Mouse (Mus musculus) E14TG2a.4 (cell line): ENCODE measurements around the gene Pmm2.

Source experiments
- H3K27me3 ChIP-seq: 2 replicates; pipeline ENCODE4 v1.6.1; 2014; ENCODE audit warnings: low read length, control low read depth; ENCODE audit not compliant: insufficient read depth
- H3K36me3 ChIP-seq: 2 replicates; pipeline ENCODE4 v1.6.1; 2014; ENCODE audit warnings: low read length, control low read depth; ENCODE audit not compliant: insufficient read depth
- H3K4me1 ChIP-seq: replicated peaks from 2 replicates; pipeline ENCODE4 v1.6.1; 2014; ENCODE audit warnings: low read depth, low read length, control low read depth
- H3K4me3 ChIP-seq: replicated peaks from 2 replicates; pipeline ENCODE4 v1.5.1; 2014; ENCODE audit warnings: mild to moderate bottlenecking, low read length
- H3K9me3 ChIP-seq: 2 replicates; pipeline ENCODE4 v1.6.1; 2014; ENCODE audit warnings: low read length, control low read depth
- CTCF ChIP-seq: conservative IDR thresholded peaks from 2 replicates; pipeline ENCODE4 v1.5.1; 2014; ENCODE audit warnings: low read length
- NANOG ChIP-seq: IDR thresholded peaks from 2 replicates; pipeline ENCODE4 v1.6.1; 2014; ENCODE audit warnings: borderline replicate concordance, low read length, mixed read lengths
- POU5F1 ChIP-seq: IDR thresholded peaks from 2 replicates; pipeline ENCODE4 v1.6.1; 2014; ENCODE audit warnings: low read length, borderline replicate concordance

Gene Pmm2

GRCm38 (mm10) chr16:8643855-8644254, 6.4 kb downstream of the Pmm2 start:
- Histone ChIP-seq H3K27me3 (no peaks in the 10 kb centered on the region), H3K36me3 (peaks cover 94% of the 10 kb centered on the region), H3K4me1 (peaks cover 18% of the 10 kb centered on the region), H3K4me3 (no peak overlapping the region), H3K9me3 (no peaks in the 10 kb centered on the region)
- TF ChIP-seq NANOG (no peak), CTCF (peak; percentile 90)

- no peak for TF ChIP-seq POU5F1
- TF ChIP-seq CTCF, result no peak
- no peak for TF ChIP-seq NANOG
Measured at GRCm38 (mm10) chr16:8645546-8645945, 8.1 kb downstream of the Pmm2 start.

GRCm38 (mm10) chr16:8650007-8650406, 12.5 kb downstream of the Pmm2 start:
- Histone ChIP-seq H3K27me3 (no peaks in the 10 kb centered on the region), H3K4me1 (peaks cover 27% of the 10 kb centered on the region), H3K36me3 (peaks cover 99% of the 10 kb centered on the region), H3K9me3 (no peaks in the 10 kb centered on the region), H3K4me3 (no peak overlapping the region)
- TF ChIP-seq CTCF (no peak), NANOG (no peak), POU5F1 (no peak)

More at GRCm38 (mm10) chr16:8645546-8645945, 8.1 kb downstream of the Pmm2 start:
- H3K4me1 ChIP-seq, result peaks cover 4% of the 10 kb centered on the region; the same call in 1 of the 2 replicates
- H3K9me3 ChIP-seq, result no peaks in the 10 kb centered on the region
- H3K27me3 ChIP-seq, result no peaks in the 10 kb centered on the region
- H3K36me3 ChIP-seq, result peaks cover 99% of the 10 kb centered on the region
- H3K4me3 ChIP-seq, result no peak overlapping the region

GRCm38 (mm10) chr16:8655108-8655507, 17.6 kb downstream of the Pmm2 start:
- TF ChIP-seq POU5F1 (no peak), CTCF (no peak), NANOG (no peak)
- H3K9me3 ChIP-seq, result no peaks in the 10 kb centered on the region
- H3K27me3 ChIP-seq, result no peaks in the 10 kb centered on the region
- H3K36me3 ChIP-seq, result peaks cover 97% of the 10 kb centered on the region
- peak overlapping the region; percentile 13; the same call in 1 of the 2 replicates for H3K4me3 ChIP-seq
- H3K4me1 ChIP-seq, result peaks cover 72% of the 10 kb centered on the region

- TF ChIP-seq POU5F1 (no peak), NANOG (no peak), CTCF (no peak)
- Histone ChIP-seq H3K27me3 (no peaks in the 10 kb centered on the region), H3K4me3 (peak overlapping the region; percentile 13), H3K4me1 (peaks cover 77% of the 10 kb centered on the region), H3K36me3 (peaks cover 97% of the 10 kb centered on the region), H3K9me3 (no peaks in the 10 kb centered on the region)
Measured at GRCm38 (mm10) chr16:8655599-8655998, 18.1 kb downstream of the Pmm2 start.

GRCm38 (mm10) chr16:8656256-8656655, 18.8 kb downstream of the Pmm2 start:
- Histone ChIP-seq H3K27me3 (no peaks in the 10 kb centered on the region), H3K4me3 (0 out of 2 replicates have a peak overlapping the region, but pooled peaks have one; percentile 0), H3K4me1 (peaks cover 83% of the 10 kb centered on the region), H3K9me3 (no peaks in the 10 kb centered on the region), H3K36me3 (peaks cover 97% of the 10 kb centered on the region)
- TF ChIP-seq CTCF, result no peak
- no peak for TF ChIP-seq NANOG
- no peak for TF ChIP-seq POU5F1

- no peak overlapping the region for H3K4me3 ChIP-seq
- TF ChIP-seq CTCF (no peak), POU5F1 (no peak), NANOG (no peak)
- H3K27me3 ChIP-seq, result no peaks in the 10 kb centered on the region
- peaks cover 97% of the 10 kb centered on the region for H3K36me3 ChIP-seq
- H3K4me1 ChIP-seq, result peaks cover 93% of the 10 kb centered on the region
- H3K9me3 ChIP-seq, result no peaks in the 10 kb centered on the region
Measured at GRCm38 (mm10) chr16:8658349-8658748, 20.9 kb downstream of the Pmm2 start.

GRCm38 (mm10) chr16:8658764-8659163, 21.3 kb downstream of the Pmm2 start:
- Histone ChIP-seq H3K9me3 (no peaks in the 10 kb centered on the region), H3K27me3 (no peaks in the 10 kb centered on the region), H3K4me1 (peaks cover 93% of the 10 kb centered on the region), H3K36me3 (peaks cover 97% of the 10 kb centered on the region), H3K4me3 (no peak overlapping the region)
- TF ChIP-seq NANOG (no peak), POU5F1 (no peak), CTCF (no peak)

- Histone ChIP-seq H3K9me3 (no peaks in the 10 kb centered on the region), H3K36me3 (peaks cover 82% of the 10 kb centered on the region), H3K4me1 (peaks cover 93% of the 10 kb centered on the region), H3K4me3 (no peak overlapping the region), H3K27me3 (no peaks in the 10 kb centered on the region)
- no peak for TF ChIP-seq NANOG
- TF ChIP-seq CTCF, result no peak
- no peak for TF ChIP-seq POU5F1
Measured at GRCm38 (mm10) chr16:8663022-8663421, 25.5 kb downstream of the Pmm2 start.
